Mouse (Mus musculus): ENCODE measurements around the gene Notch3.
"Not testable (repeated sequence)": the region's sequence is repeated elsewhere in the genome, so short reads cannot be mapped to it uniquely, and the experiment has no call there.

Gene Notch3

GRCm38 (mm10) chr17:32166687-32167086 is at the start of gene Notch3:
Gene Notch3, minus strand, starts transcription at chr17:32166852.
- DNase-seq (ENCODE audit: low spot score): peak; percentile 67

- not testable (repeated sequence) for DNase-seq (ENCODE audit: low spot score)
Observed at GRCm38 (mm10) chr17:32215587-32215986, 48.9 kb upstream of the Notch3 start.

GRCm38 (mm10) chr17:32211554-32211953 is 44.9 kb upstream of the Notch3 start:
- DNase-seq (ENCODE audit: low spot score): not testable (repeated sequence)

- DNase-seq (ENCODE audit: low spot score): peak; percentile 60
Observed at GRCm38 (mm10) chr17:32209752-32210151, 43.1 kb upstream of the Notch3 start.

GRCm38 (mm10) chr17:32209144-32209543 is 42.5 kb upstream of the Notch3 start:
- DNase-seq (ENCODE audit: low spot score): no peak

GRCm38 (mm10) chr17:32207586-32208245 is 41.1 kb upstream of the Notch3 start:
- DNase-seq (ENCODE audit: low spot score): no peak

- no peak for DNase-seq (ENCODE audit: low spot score)
Observed at GRCm38 (mm10) chr17:32205345-32205744, 38.7 kb upstream of the Notch3 start.

GRCm38 (mm10) chr17:32202972-32203371 is 36.3 kb upstream of the Notch3 start:
- no peak for DNase-seq (ENCODE audit: low spot score)

GRCm38 (mm10) chr17:32201086-32201485 is 34.4 kb upstream of the Notch3 start:
- DNase-seq (ENCODE audit: low spot score): no peak

- DNase-seq (ENCODE audit: low spot score): no peak
Observed at GRCm38 (mm10) chr17:32199796-32200195, 33.1 kb upstream of the Notch3 start.

- no peak for DNase-seq (ENCODE audit: low spot score)
Observed at GRCm38 (mm10) chr17:32197156-32197555, 30.5 kb upstream of the Notch3 start.

GRCm38 (mm10) chr17:32195725-32196124 is 29.1 kb upstream of the Notch3 start:
- no peak for DNase-seq (ENCODE audit: low spot score)

- no peak for DNase-seq (ENCODE audit: low spot score)
Observed at GRCm38 (mm10) chr17:32193010-32193409, 26.4 kb upstream of the Notch3 start.

GRCm38 (mm10) chr17:32189850-32190249 is 23.2 kb upstream of the Notch3 start:
- DNase-seq (ENCODE audit: low spot score): no peak

GRCm38 (mm10) chr17:32188863-32189636 is 22.4 kb upstream of the Notch3 start, which contains the start of gene Ephx3:
Gene Ephx3, minus strand, starts transcription at chr17:32189549.
- DNase-seq (ENCODE audit: low spot score): no peak

- DNase-seq (ENCODE audit: low spot score): no peak
Observed at GRCm38 (mm10) chr17:32183017-32183416, 16.4 kb upstream of the Notch3 start.

- DNase-seq (ENCODE audit: low spot score): no peak
Observed at GRCm38 (mm10) chr17:32179621-32180491, 13.2 kb upstream of the Notch3 start.

GRCm38 (mm10) chr17:32176919-32177318 is 10.3 kb upstream of the Notch3 start:
- DNase-seq (ENCODE audit: low spot score): no peak

- peak; percentile 13 for DNase-seq (ENCODE audit: low spot score)
Observed at GRCm38 (mm10) chr17:32173166-32173565, 6.5 kb upstream of the Notch3 start.

GRCm38 (mm10) chr17:32172485-32172884 is 5.8 kb upstream of the Notch3 start:
- DNase-seq (ENCODE audit: low spot score): no peak

GRCm38 (mm10) chr17:32169518-32170225 is 3.0 kb upstream of the Notch3 start:
- no peak for DNase-seq (ENCODE audit: low spot score)

Measured in ovary, postnatal 36 days (tissue).